7 mouse cellular contexts compared by ENCODE assay signal in genomic region chr5:135168063-135169062, GRCm38 (mm10). TPM values are rescaled to one million over a fixed set of nuclear protein-coding genes. Genes with fewer than 3 reads are reported as not detected.
DNase-seq lines count a peak whose midpoint lies in the region; ATAC-seq lines count a peak whose summit lies in the region.

Gene Bcl7b (plus strand): TSS chr5:135168283.

- intact Hi-C loops in left cerebral cortex, postnatal 36 days (cut with DNase I), result loop anchor here (1.0 kb wide), 2 partner anchors 19 kb away; partner anchors contain the start of genes Baz1b and Tbl2

- H3K4me3 ChIP-seq in intestine, embryonic 16.5 days (ENCODE audit: low read length), result peak within 1 kb of the TSS; percentile 66
- peak within 1 kb of the TSS; percentile 73 for H3K4me3 ChIP-seq in midbrain, embryonic 11.5 days (ENCODE audit: low read depth, low read length)

- peak; percentile 98 for ATAC-seq in intestine, embryonic 16.5 days
- peak; percentile 98 for ATAC-seq in midbrain, embryonic 11.5 days (ENCODE audit: low FRiP score)

- peaks cover 5% of the 10 kb centered on the region; the same call in 1 of the 2 replicates for H3K4me1 ChIP-seq in intestine, embryonic 16.5 days (ENCODE audit: control insufficient read depth, insufficient read depth, low read length)
- H3K4me1 ChIP-seq in midbrain, embryonic 11.5 days (ENCODE audit: control insufficient read depth, insufficient read depth, low read length), result 0 out of 2 replicates have a peak, but pooled peaks cover 4% of the 10 kb centered on the region

- peak within 1 kb of the TSS; percentile 97 for H3K27ac ChIP-seq in intestine, embryonic 16.5 days (ENCODE audit: low read length)
- H3K27ac ChIP-seq in midbrain, embryonic 11.5 days (ENCODE audit: low read depth, low read length), result peak within 1 kb of the TSS; percentile 98

- WGBS in intestine, embryonic 16.5 days, result 3% methylated on average over 93 of the region's 95 CpGs
- 3% methylated on average over 88 of the region's 95 CpGs for WGBS in midbrain, embryonic 11.5 days

- no peaks in the 10 kb centered on the region for H3K36me3 ChIP-seq in intestine, embryonic 16.5 days (ENCODE audit: control insufficient read depth, insufficient read depth, low read length)
- H3K36me3 ChIP-seq in midbrain, embryonic 11.5 days (ENCODE audit: control insufficient read depth, insufficient read depth, low read length), result peaks cover 5% of the 10 kb centered on the region; the same call in 1 of the 2 replicates

- DNase-seq in adrenal gland, adult 8-10 months, result peak; percentile 98
- DNase-seq in embryo, embryonic 9.5 days (ENCODE audit: extremely low spot score), result peak; percentile 96
- DNase-seq in gastrocnemius, postnatal 4 days (ENCODE audit: low spot score in 2 of 2), result peak; percentile 90 to 96
- peak; percentile 96 to 97 for DNase-seq in left cerebral cortex, postnatal 36 days (ENCODE audit: low spot score in 2 of 2)
- peak; percentile 99 for DNase-seq in midbrain, embryonic 11.5 days (ENCODE audit: low spot score, missing footprints)
- peak; percentile 97 for DNase-seq in skeletal muscle tissue, adult 2 months (ENCODE audit: low read depth, low spot score)

- H3K27me3 ChIP-seq in intestine, embryonic 16.5 days (replicated peaks; ENCODE audit: control insufficient read depth, insufficient read depth, low read length), result no peaks in the 10 kb centered on the region
- no peaks in the 10 kb centered on the region for H3K27me3 ChIP-seq in midbrain, embryonic 11.5 days (ENCODE audit: control insufficient read depth, insufficient read depth, low read length)

- no peaks in the 10 kb centered on the region for H3K9me3 ChIP-seq in intestine, embryonic 16.5 days (ENCODE audit: control insufficient read depth, low read length)
- H3K9me3 ChIP-seq in midbrain, embryonic 11.5 days (ENCODE audit: control insufficient read depth, low read length), result no peaks in the 10 kb centered on the region

- H3K4me2 ChIP-seq in intestine, embryonic 16.5 days (ENCODE audit: low read depth, low read length), result peak within 1 kb of the TSS; percentile 81
- peak within 1 kb of the TSS; percentile 92 for H3K4me2 ChIP-seq in midbrain, embryonic 11.5 days

- H3K9ac ChIP-seq in intestine, embryonic 16.5 days (ENCODE audit: low read depth, low read length), result peak within 1 kb of the TSS; percentile 88
- H3K9ac ChIP-seq in midbrain, embryonic 11.5 days (ENCODE audit: low read length), result peak within 1 kb of the TSS; percentile 88

RNA-seq across cellular contexts. Expression of gene Bcl7b, which starts in this region (rescaled TPM):
- total RNA-seq in adrenal gland, adult 8-10 months (2022), result 10 to 100 TPM; 65.5 to 89.7 (median 78.2) TPM
- 10 to 100 TPM; 27.3 to 28.0 TPM for total RNA-seq in gastrocnemius, postnatal 4 days (2021)
- 53.7 and 54.7 TPM in 2 replicates for polyA plus RNA-seq in intestine, embryonic 16.5 days (2015; fragmentation: Nextera tagmentation; extraction: Ambion mirVana)
- 10 to 100 TPM; 54.7 to 58.3 TPM for total RNA-seq in left cerebral cortex, postnatal 36 days (2021)
- polyA plus RNA-seq in midbrain, embryonic 11.5 days (2014; fragmentation: Nextera tagmentation; extraction: Ambion mirVana), result 39.2 and 42.6 TPM in 2 replicates

Comparison
In these comparisons a context has a peak if more than half of its experiments do, and no peak if none do; other contexts are left out.
1. Peak in every context shown above with its lines: DNase-seq, ATAC-seq, H3K4me3 ChIP-seq and H3K27ac ChIP-seq.